Mouse (Mus musculus): ENCODE measurements around the gene Sdccag8.

Gene Sdccag8

DNA sequence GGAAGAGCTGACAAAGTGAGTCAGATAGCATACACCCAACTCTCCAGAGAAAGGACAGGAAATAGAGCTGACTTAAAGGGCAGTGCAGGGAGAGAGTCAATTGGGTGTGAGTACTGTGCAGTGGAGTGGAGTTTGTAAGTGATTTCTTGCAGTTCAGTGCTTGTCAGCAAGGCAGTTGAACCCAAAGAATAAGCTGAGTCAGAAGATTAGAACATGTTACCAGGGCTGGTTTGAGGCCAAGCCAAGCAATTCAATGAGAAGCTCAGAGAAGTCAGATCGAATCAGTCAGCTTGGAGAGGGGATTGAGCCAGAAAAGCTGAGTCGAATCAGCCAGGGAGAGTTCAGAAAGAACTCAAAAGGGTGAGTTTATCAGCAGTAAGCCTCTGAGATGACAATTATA, 247.3 kb downstream of the Sdccag8 start:
- no peak for DNase-seq (ENCODE audit: low spot score)

DNA sequence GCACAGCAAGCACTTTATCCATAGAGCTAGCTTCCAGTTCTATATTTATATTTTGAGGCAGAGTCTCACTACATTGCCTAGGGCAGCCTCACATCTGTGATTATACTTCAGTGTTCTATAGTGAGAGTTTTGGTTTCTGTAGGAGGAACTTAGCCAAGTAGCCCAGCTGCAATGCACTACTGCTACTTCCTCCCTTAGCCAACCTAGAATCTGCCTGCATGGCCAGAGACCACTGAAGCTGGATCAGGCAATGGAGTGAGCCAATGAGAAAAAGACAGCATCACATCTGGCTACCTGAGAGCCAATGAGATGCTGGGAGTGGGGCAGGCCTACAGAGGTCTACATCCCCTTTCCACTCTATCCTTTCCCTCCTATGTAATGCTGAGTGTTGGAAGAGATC, 251.3 kb downstream of the Sdccag8 start:
- DNase-seq (ENCODE audit: low spot score), result no peak

DNA sequence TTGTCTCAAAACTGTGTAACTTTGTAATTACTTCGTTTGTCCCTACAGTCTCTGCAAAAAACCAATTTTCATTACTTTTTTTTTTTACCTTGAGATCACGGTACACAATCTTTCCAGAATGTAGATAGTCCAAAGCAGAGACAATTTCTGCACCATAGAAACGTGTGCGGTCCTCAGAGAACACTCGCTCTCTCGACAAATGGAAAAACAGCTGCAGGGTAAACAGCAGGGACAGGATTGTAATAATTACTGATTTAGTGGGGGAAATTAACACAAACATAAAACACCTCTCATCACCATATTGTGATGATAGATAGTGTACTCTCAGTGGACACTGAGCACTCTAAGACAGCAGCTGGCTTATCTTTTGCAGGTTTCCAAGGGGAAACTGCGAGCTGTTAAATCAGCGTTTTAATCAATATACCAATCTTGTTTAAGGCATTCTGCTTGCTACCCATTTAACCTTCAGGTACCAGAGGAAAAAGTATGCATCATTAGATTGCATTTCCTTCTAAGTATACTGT, 252.7 kb downstream of the Sdccag8 start:
- no peak for DNase-seq (ENCODE audit: low spot score)

DNA sequence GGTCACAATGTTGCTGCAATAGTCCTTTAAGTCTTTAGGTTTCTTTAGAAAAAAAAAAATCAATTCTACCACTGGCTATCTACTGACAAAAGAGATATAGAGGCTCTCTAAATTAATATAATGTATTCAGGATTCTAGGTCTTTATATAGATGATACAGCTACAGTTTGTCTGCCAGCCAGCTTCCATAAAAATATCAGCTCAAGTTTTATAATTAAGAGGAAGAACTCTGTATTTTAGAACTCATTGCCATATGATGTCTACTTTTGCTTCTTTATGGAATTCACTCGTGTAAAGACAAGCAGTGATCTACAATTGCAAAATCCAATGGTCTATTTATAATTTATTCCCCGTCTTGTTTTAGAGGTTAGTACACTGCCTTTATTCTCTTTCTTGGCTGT, 254.7 kb downstream of the Sdccag8 start:
- no peak for DNase-seq (ENCODE audit: low spot score)
